8 mouse cellular contexts compared by ENCODE assay signal in the genomic region with DNA sequence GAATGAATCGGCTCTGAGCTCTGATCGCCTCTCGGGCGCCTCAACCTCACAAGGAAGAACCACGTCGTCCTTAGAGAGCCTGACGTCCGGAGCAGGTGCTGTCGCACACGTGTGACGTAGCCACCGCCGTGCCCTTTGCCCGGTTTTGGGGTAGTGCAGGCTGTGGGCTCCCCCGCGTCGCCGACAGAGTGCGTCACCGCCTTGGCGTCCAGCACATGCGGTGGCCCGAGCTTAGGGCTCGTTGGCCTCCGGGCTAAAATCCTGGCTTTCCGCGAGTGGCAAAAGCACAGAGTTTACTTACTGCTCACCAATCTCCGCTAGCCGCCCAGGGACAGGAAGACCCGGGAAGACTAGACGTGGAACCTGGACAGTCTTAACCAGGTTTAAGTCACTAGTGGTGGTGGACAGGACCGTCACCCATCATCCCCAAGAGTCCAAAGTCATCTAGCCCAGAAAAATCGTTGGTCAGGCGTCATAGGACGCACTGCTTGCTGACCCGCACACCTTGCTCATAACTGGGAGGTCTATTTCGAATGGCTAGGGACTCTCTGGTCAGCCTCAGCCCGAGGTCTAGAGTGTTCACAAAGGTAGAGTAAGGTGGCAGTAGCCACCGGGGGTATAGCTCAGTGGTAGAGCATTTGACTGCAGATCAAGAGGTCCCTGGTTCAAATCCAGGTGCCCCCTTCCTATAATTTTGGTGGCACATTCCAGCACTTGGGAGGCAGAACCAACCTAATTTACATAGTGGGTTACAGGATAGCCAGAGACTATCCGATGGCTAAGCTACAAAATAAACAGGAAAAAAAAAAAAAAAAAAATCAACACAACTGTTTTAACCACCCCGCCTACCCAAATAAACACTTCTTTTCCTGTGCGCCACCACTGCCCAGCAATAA. TPM values are rescaled to one million over a fixed set of nuclear protein-coding genes. Genes with fewer than 3 reads are reported as not detected.
A peak's percentile ranks its signal among the peaks of the same experiment; 100 is the strongest.
DNase-seq lines count a peak whose midpoint lies in the region; ATAC-seq lines count a peak whose summit lies in the region.

No protein-coding gene starts in this region.

- no peaks in the 10 kb centered on the region for H3K9me3 ChIP-seq in hindbrain, embryonic 12.5 days (replicated peaks)

- H3K9ac ChIP-seq in hindbrain, embryonic 12.5 days, result peak overlapping the region; percentile 71

- 6% methylated on average over 42 of the region's 42 CpGs for whole genome bisulfite sequencing in hindbrain, embryonic 12.5 days

- ATAC-seq in hindbrain, embryonic 12.5 days (ENCODE audit: low FRiP score), result peak; percentile 97

- peak overlapping the region; percentile 70 for H3K4me3 ChIP-seq in hindbrain, embryonic 12.5 days

- H3K4me1 ChIP-seq in hindbrain, embryonic 12.5 days, result peaks cover 19% of the 10 kb centered on the region

- peak; percentile 92 for DNase-seq in NIH3T3 (ENCODE audit: low read depth)
- peak; percentile 96 to 97 for DNase-seq in cerebellum, postnatal 10 days
- peak; percentile 89 to 91 for DNase-seq in frontal cortex, postnatal 10 days (ENCODE audit: low spot score in 2 of 2)
- DNase-seq in layer of hippocampus, postnatal 14 days (ENCODE audit: low spot score in 2 of 2), result peak; percentile 87 to 93
- DNase-seq in lung, postnatal 14 days, result peak; percentile 87
- peak; percentile 85 for DNase-seq in retina, adult 2 months (ENCODE audit: low read depth, low spot score)
- DNase-seq in thymus, postnatal 36 days, result peak; percentile 87 to 90

- H3K27me3 ChIP-seq in hindbrain, embryonic 12.5 days, result peaks cover 8% of the 10 kb centered on the region; the same call in 1 of the 2 replicates

- no peaks in the 10 kb centered on the region for H3K36me3 ChIP-seq in hindbrain, embryonic 12.5 days

- peak overlapping the region; percentile 84 for H3K4me2 ChIP-seq in hindbrain, embryonic 12.5 days (replicated peaks)

- H3K27ac ChIP-seq in hindbrain, embryonic 12.5 days, result peak overlapping the region; percentile 63; the same call in 1 of the 2 replicates

RNA-seq across cellular contexts. Expression of a gene that starts 16.8 kb away (rescaled TPM):
- polyA plus RNA-seq in hindbrain, embryonic 12.5 days (2016; fragmentation: Nextera tagmentation; extraction: Ambion mirVana), result 66.9 and 67.4 TPM in 2 replicates
- 10 to 100 TPM; 26.8 to 32.4 TPM for total RNA-seq in layer of hippocampus, postnatal 14 days (2021)

RNA-seq across cellular contexts. Expression of a gene that starts 47.0 kb away (rescaled TPM):
- 0.99 TPM in 2 replicates for polyA plus RNA-seq in hindbrain, embryonic 12.5 days (2016; fragmentation: Nextera tagmentation; extraction: Ambion mirVana)
- total RNA-seq in layer of hippocampus, postnatal 14 days (2021), result 1 to 10 TPM; 1.0 to 1.1 TPM

Comparison
In these comparisons a context has a peak if more than half of its experiments do, and no peak if none do; other contexts are left out.
1. Peak in every context shown above with its lines: DNase-seq, ATAC-seq, H3K4me3 ChIP-seq and H3K27ac ChIP-seq.